ENCODE assay signal across 21 mouse cellular contexts in the genomic region with DNA sequence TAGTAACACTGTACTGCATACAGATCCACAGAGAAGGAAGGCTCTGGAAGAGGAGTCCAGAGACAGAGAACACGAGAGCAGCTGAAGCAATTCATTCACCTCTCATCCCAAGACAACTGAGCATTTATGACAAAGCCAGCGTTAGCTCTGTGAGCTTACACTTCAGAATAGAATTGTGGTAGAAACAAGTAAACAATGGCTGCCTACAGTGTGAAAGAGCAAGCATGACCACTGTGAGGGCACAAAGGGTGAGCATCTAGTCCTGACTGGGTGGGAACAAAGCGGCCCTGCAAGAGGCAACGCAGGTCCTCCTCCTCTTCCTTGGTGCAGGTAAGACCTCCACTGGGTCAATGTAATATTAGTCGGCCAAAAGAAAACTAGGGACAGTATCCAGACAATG. TPM values are rescaled to one million over a fixed set of nuclear protein-coding genes. Genes with fewer than 3 reads are reported as not detected.
DNase-seq lines count a peak whose midpoint lies in the region; ATAC-seq and TF ChIP-seq lines count a peak whose summit lies in the region.
"Had no signal": no experiment of that assay in that cellular context is flagged by ENCODE, and none has a peak within 500 bp of the region (broad histone marks: within the 10 kb centered on the region; RNA-seq: fewer than 3 reads in every experiment).

No protein-coding gene starts in this region.

- TF ChIP-seq EP300 in CH12.LX (IDR thresholded peaks at IDR 0.05; ENCODE audit: low read length): no peak

- no peaks in the 10 kb centered on the region for H3K27me3 ChIP-seq in intestine, postnatal 0 days (replicated peaks; ENCODE audit: control insufficient read depth, insufficient read depth, low read length)
- H3K27me3 ChIP-seq in intestine, embryonic 16.5 days (replicated peaks; ENCODE audit: control insufficient read depth, insufficient read depth, low read length): no peaks in the 10 kb centered on the region
- no peaks in the 10 kb centered on the region for H3K27me3 ChIP-seq in CH12.LX (replicated peaks)
- H3K27me3 ChIP-seq: embryonic facial prominence, embryonic 12.5 days; embryonic facial prominence, embryonic 15.5 days; hindbrain, embryonic 12.5 days; hindbrain, embryonic 15.5 days had no signal

- peaks cover 49% of the 10 kb centered on the region for H3K36me3 ChIP-seq in intestine, postnatal 0 days (ENCODE audit: control insufficient read depth, insufficient read depth)
- peaks cover 8% of the 10 kb centered on the region; the same call in 1 of the 2 replicates for H3K36me3 ChIP-seq in intestine, embryonic 16.5 days (ENCODE audit: control insufficient read depth, insufficient read depth, low read length)
- H3K36me3 ChIP-seq in CH12.LX (replicated peaks in 1 of 2; ENCODE audit: control insufficient read depth in 1 of 2, insufficient read depth in 1 of 2, low read length in 1 of 2): peaks cover 42 to 74% of the 10 kb centered on the region in 2 experiments

- no peaks in the 10 kb centered on the region for H3K4me1 ChIP-seq in intestine, postnatal 0 days (replicated peaks; ENCODE audit: control insufficient read depth, insufficient read depth, low read length)
- no peaks in the 10 kb centered on the region for H3K4me1 ChIP-seq in intestine, embryonic 16.5 days (ENCODE audit: control insufficient read depth, insufficient read depth, low read length)
- H3K4me1 ChIP-seq in CH12.LX (ENCODE audit: control insufficient read depth in 1 of 2, insufficient read depth in 2 of 2): no peaks in the 10 kb centered on the region
- H3K4me1 ChIP-seq: embryonic facial prominence, embryonic 12.5 days; embryonic facial prominence, embryonic 15.5 days; heart, embryonic 10.5 days; hindbrain, embryonic 12.5 days; hindbrain, embryonic 15.5 days had no signal

- TF ChIP-seq POLR2A in CH12.LX (IDR thresholded peaks at IDR 0.05; ENCODE audit: low read depth, low read length): no peak

- no peak overlapping the region for H3K4me2 ChIP-seq in intestine, postnatal 0 days (replicated peaks; ENCODE audit: low read depth)
- H3K4me2 ChIP-seq in intestine, embryonic 16.5 days (ENCODE audit: low read depth, low read length): no peak overlapping the region
- H3K4me2 ChIP-seq in CH12.LX (ENCODE audit: insufficient read depth, low read depth, poor library complexity, severe bottlenecking): no peak overlapping the region
- H3K4me2 ChIP-seq: embryonic facial prominence, embryonic 12.5 days; embryonic facial prominence, embryonic 15.5 days; hindbrain, embryonic 12.5 days; hindbrain, embryonic 15.5 days had no signal

- in situ Hi-C loops in CH12.LX (cut with MboI; ENCODE audit: low pct_ligation_motif_present, low pct_unique_long_range_greater_than_20kb, low sequenced_read_pairs): no loop called here

- no peak for TF ChIP-seq RAD21 in CH12.LX (IDR thresholded peaks at IDR 0.05; ENCODE audit: low read depth, low read length)

- no peaks in the 10 kb centered on the region for H3K9me3 ChIP-seq in intestine, postnatal 0 days (ENCODE audit: control insufficient read depth)
- H3K9me3 ChIP-seq in intestine, embryonic 16.5 days (ENCODE audit: control insufficient read depth, low read length): no peaks in the 10 kb centered on the region
- H3K9me3 ChIP-seq in CH12.LX (replicated peaks; ENCODE audit: low read length): no peaks in the 10 kb centered on the region
- H3K9me3 ChIP-seq: embryonic facial prominence, embryonic 12.5 days; embryonic facial prominence, embryonic 15.5 days; heart, embryonic 10.5 days; hindbrain, embryonic 12.5 days; hindbrain, embryonic 15.5 days had no signal

- TF ChIP-seq CTCF in intestine, postnatal 0 days (IDR thresholded peaks at IDR 0.05; ENCODE audit: low read depth): no peak
- no peak for TF ChIP-seq CTCF in CH12.LX (conservative IDR thresholded peaks at IDR 0.05 in 1 of 2, IDR thresholded peaks at IDR 0.05 in 1 of 2; ENCODE audit: low read depth in 2 of 2, low read length in 2 of 2)

- H3K4me3 ChIP-seq in intestine, postnatal 0 days (ENCODE audit: low read depth, low read length): no peak overlapping the region
- H3K4me3 ChIP-seq in intestine, embryonic 16.5 days (ENCODE audit: low read length): no peak overlapping the region
- H3K4me3 ChIP-seq in CH12.LX (replicated peaks in 1 of 3; ENCODE audit: low read depth in 2 of 3, low read length in 2 of 3, poor library complexity in 1 of 3): no peak overlapping the region
- H3K4me3 ChIP-seq: embryonic facial prominence, embryonic 12.5 days; embryonic facial prominence, embryonic 15.5 days; heart, adult 2 months; heart, embryonic 10.5 days; hindbrain, embryonic 12.5 days; hindbrain, embryonic 15.5 days had no signal

- no peak overlapping the region for H3K9ac ChIP-seq in intestine, postnatal 0 days (ENCODE audit: low read depth, low read length)
- no peak overlapping the region for H3K9ac ChIP-seq in intestine, embryonic 16.5 days (ENCODE audit: low read depth, low read length)
- H3K9ac ChIP-seq in CH12.LX (ENCODE audit: insufficient read depth, low read depth): no peak overlapping the region
- H3K9ac ChIP-seq: embryonic facial prominence, embryonic 12.5 days; embryonic facial prominence, embryonic 15.5 days; forebrain, postnatal 0 days; hindbrain, embryonic 12.5 days; hindbrain, embryonic 15.5 days had no signal

- H3K27ac ChIP-seq in intestine, postnatal 0 days (ENCODE audit: low read depth, low read length): peak overlapping the region; percentile 62
- H3K27ac ChIP-seq in intestine, embryonic 16.5 days (ENCODE audit: low read length): no peak overlapping the region; the same call in 1 of the 2 replicates
- 0 out of 2 replicates have a peak overlapping the region, but pooled peaks have one; percentile 15 for H3K27ac ChIP-seq in CH12.LX (ENCODE audit: insufficient read depth, low read depth)
- H3K27ac ChIP-seq: embryonic facial prominence, embryonic 12.5 days; embryonic facial prominence, embryonic 15.5 days; heart, adult 2 months; heart, embryonic 10.5 days; hindbrain, embryonic 12.5 days; hindbrain, embryonic 15.5 days had no signal

- no peaks in the 10 kb centered on the region for H3K79me2 ChIP-seq in CH12.LX (replicated peaks; ENCODE audit: control insufficient read depth, extremely low read depth, insufficient read depth, poor library complexity, severe bottlenecking)

- no peak for ATAC-seq in intestine, postnatal 0 days
- no peak for ATAC-seq in intestine, embryonic 16.5 days
- no peak for ATAC-seq in monocyte, adult 5-6 weeks (replicated peaks; ENCODE audit: insufficient number of reproducible peaks, low FRiP score, low TSS enrichment, poor library complexity, severe bottlenecking)
- ATAC-seq: forebrain, embryonic 14.5 days; forebrain, postnatal 0 days had no signal

- dilution Hi-C loops in CH12.LX (cut with MboI; ENCODE audit: extremely low pct_ligation_motif_present, extremely low pct_unique_long_range_greater_than_20kb, low sequenced_read_pairs): no loop called here

- DNase-seq in CH12.LX (ENCODE audit: extremely low read depth): no peak
- DNase-seq in brain, adult 2 months (ENCODE audit: low read depth, low spot score): peak; percentile 21
- DNase-seq in right cerebral cortex, postnatal 4 days: no peak
- DNase-seq: adrenal gland, adult 2 months; adrenal gland, postnatal 14 days; B cell, adult 2 months; cerebellum, adult 18-20 months; cerebellum, adult 9-10 months; cerebellum, postnatal 14 days; forebrain, postnatal 0 days; gastrocnemius, postnatal 25 days; heart, adult 2 months had no signal

- 83% methylated on average over 5 of the region's 5 CpGs for WGBS in intestine, postnatal 0 days
- 90% methylated on average over 5 of the region's 5 CpGs for WGBS in intestine, embryonic 16.5 days

TF ChIP-seq in CH12.LX, 34 proteins besides CTCF, POLR2A, EP300 and RAD21:
- TF ChIP-seq SMC3 (IDR thresholded peaks at IDR 0.05; ENCODE audit: low read depth, low read length) (no peak), NELFE (IDR thresholded peaks at IDR 0.05; ENCODE audit: low read depth, low read length) (no peak), E2F4 (IDR thresholded peaks at IDR 0.05; ENCODE audit: insufficient replicate concordance, low read depth, low read length) (no peak), JUND (conservative IDR thresholded peaks at IDR 0.05; ENCODE audit: low read depth, low read length) (no peak), PAX5 (IDR thresholded peaks at IDR 0.05; ENCODE audit: low read length) (no peak), ZNF384 (IDR thresholded peaks at IDR 0.05; ENCODE audit: low read depth, low read length) (no peak), GABPA (IDR thresholded peaks at IDR 0.05; ENCODE audit: insufficient replicate concordance, low read depth, low read length) (no peak), USF1 (IDR thresholded peaks at IDR 0.05; ENCODE audit: low read depth, low read length) (no peak)
TF ChIP-seq in CH12.LX: peak in this region for 0.

RNA-seq across cellular contexts. Expression of a gene that starts 22.0 kb away (rescaled TPM):
- 42.9 and 54.8 TPM in 2 replicates for polyA plus RNA-seq in intestine, postnatal 0 days (2015; fragmentation: Nextera tagmentation; extraction: Ambion mirVana)
- 21.5 and 25.7 TPM in 2 replicates for polyA plus RNA-seq in intestine, embryonic 16.5 days (2015; fragmentation: Nextera tagmentation; extraction: Ambion mirVana)
- 12.8 and 13.3 TPM in 2 replicates for total RNA-seq in CH12.LX (2012; rRNA removed)
- total RNA-seq in CH12.LX (2014; rRNA removed): 5.1 and 5.5 TPM in 2 replicates
- 8.0 and 10.4 TPM in 2 replicates for polyA plus RNA-seq in CH12.LX (2012; ENCODE audit: insufficient read length, low read depth)
- 72.2 to 108 TPM (median 74.4 TPM) in 3 replicates for total RNA-seq in monocyte, adult 5-6 weeks (2017)
